Mouse (Mus musculus): ENCODE results near the gene Cpsf2.

Cpsf2 gene

DNA sequence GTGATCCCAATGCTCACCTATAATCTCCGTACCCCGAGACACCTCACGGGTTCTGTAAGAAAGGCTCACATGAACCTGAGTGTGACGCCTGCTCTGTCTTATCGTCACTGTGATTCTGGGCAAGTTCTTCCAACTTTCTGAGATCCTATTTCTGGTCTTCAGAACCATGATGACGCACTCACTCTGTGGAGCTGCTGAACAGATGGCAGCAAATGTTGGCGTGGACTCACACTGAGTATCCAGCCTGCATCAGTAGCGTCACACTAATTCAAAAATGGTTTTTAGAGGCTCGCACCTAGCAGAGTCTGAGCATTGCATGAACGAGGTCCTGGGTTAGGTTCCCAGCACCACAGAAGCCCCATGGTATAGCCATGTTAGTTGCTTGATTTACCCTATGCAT, 80.0 kb downstream of the Cpsf2 start:
- no peak for DNase-seq (ENCODE audit: extremely low spot score, low read depth, low spot score)

All from hindlimb bud, embryonic 11.5 days (tissue).